Comparison of ENCODE assay signal across 7 mouse cellular contexts in genomic region chr2:181334023-181334422, GRCm38 (mm10). TPM values are rescaled to one million over a fixed set of nuclear protein-coding genes. Genes with fewer than 3 reads are reported as not detected.
DNase-seq lines count a peak whose midpoint lies in the region; ATAC-seq and TF ChIP-seq lines count a peak whose summit lies in the region.

No protein-coding gene starts in this region.

- no peaks in the 10 kb centered on the region; the same call in 1 of the 2 replicates for H3K9me3 ChIP-seq in MEL (replicated peaks; ENCODE audit: insufficient read depth, low read length)
- no peaks in the 10 kb centered on the region for H3K9me3 ChIP-seq in embryonic facial prominence, embryonic 14.5 days (ENCODE audit: control insufficient read depth, low read length)
- H3K9me3 ChIP-seq in lung, embryonic 14.5 days (ENCODE audit: low read depth, low read length): no peaks in the 10 kb centered on the region

- H3K27ac ChIP-seq in MEL (ENCODE audit: control insufficient read depth, low read depth, low read length): no peak overlapping the region
- H3K27ac ChIP-seq in embryonic facial prominence, embryonic 14.5 days (replicated peaks; ENCODE audit: low read depth, low read length): no peak overlapping the region
- H3K27ac ChIP-seq in layer of hippocampus, adult 2 months: no peak overlapping the region
- no peak overlapping the region for H3K27ac ChIP-seq in lung, embryonic 14.5 days (ENCODE audit: low read depth)

- TF ChIP-seq RAD21 in MEL (IDR thresholded peaks at IDR 0.05; ENCODE audit: low read depth, low read length): peak; percentile 70

- H3K27me3 ChIP-seq in MEL (ENCODE audit: control insufficient read depth in 1 of 2, insufficient read depth in 2 of 2, low read length in 2 of 2): no peaks in the 10 kb centered on the region
- no peaks in the 10 kb centered on the region for H3K27me3 ChIP-seq in embryonic facial prominence, embryonic 14.5 days (replicated peaks; ENCODE audit: control insufficient read depth, insufficient read depth, low read length)
- H3K27me3 ChIP-seq in lung, embryonic 14.5 days (ENCODE audit: insufficient read depth, low read length): no peaks in the 10 kb centered on the region

- H3K9ac ChIP-seq in MEL (ENCODE audit: control insufficient read depth, low read depth, low read length, poor library complexity, severe bottlenecking): no peak overlapping the region
- no peak overlapping the region for H3K9ac ChIP-seq in embryonic facial prominence, embryonic 14.5 days (ENCODE audit: low read depth, low read length)
- no peak overlapping the region for H3K9ac ChIP-seq in lung, embryonic 14.5 days

- H3K4me3 ChIP-seq in MEL (ENCODE audit: control insufficient read depth in 1 of 2, insufficient read depth in 1 of 2, low read depth in 2 of 2, low read length in 2 of 2): no peak overlapping the region
- no peak overlapping the region for H3K4me3 ChIP-seq in embryonic facial prominence, embryonic 14.5 days (ENCODE audit: low read depth, low read length)
- no peak overlapping the region for H3K4me3 ChIP-seq in layer of hippocampus, adult 2 months
- H3K4me3 ChIP-seq in lung, embryonic 14.5 days (ENCODE audit: low read depth, low read length): no peak overlapping the region

- intact Hi-C loops in heart, postnatal 10 days (cut with DNase I): loop anchor here (1.0 kb wide), 1 partner anchor 148 kb away; no protein-coding TSS in a partner anchor

- peaks cover 0 to 30% of the 10 kb centered on the region in 2 experiments; a peak in 2 of 4 replicates for H3K36me3 ChIP-seq in MEL (ENCODE audit: control insufficient read depth in 1 of 2, insufficient read depth in 2 of 2, low read length in 2 of 2)
- H3K36me3 ChIP-seq in embryonic facial prominence, embryonic 14.5 days (ENCODE audit: control insufficient read depth, insufficient read depth, low read length): peaks cover 84% of the 10 kb centered on the region
- H3K36me3 ChIP-seq in lung, embryonic 14.5 days (ENCODE audit: insufficient read depth): peaks cover 74% of the 10 kb centered on the region

- peak; percentile 62; the same call in 1 of the 2 replicates for ATAC-seq in embryonic facial prominence, embryonic 14.5 days (ENCODE audit: low read depth)
- peak; percentile 62; the same call in 1 of the 2 replicates for ATAC-seq in lung, embryonic 14.5 days (ENCODE audit: insufficient read depth)

- TF ChIP-seq EP300 in MEL (IDR thresholded peaks at IDR 0.05; ENCODE audit: low read depth in 1 of 2, low read length in 2 of 2): no peak

- H3K79me2 ChIP-seq in MEL (ENCODE audit: control insufficient read depth, insufficient read depth, low read length, poor library complexity): no peaks in the 10 kb centered on the region

- H3K4me2 ChIP-seq in embryonic facial prominence, embryonic 14.5 days (ENCODE audit: low read depth, low read length): no peak overlapping the region
- H3K4me2 ChIP-seq in lung, embryonic 14.5 days: no peak overlapping the region

- DNase-seq in MEL (ENCODE audit: low read depth, low spot score): peak; percentile 74
- peak; percentile 60 for DNase-seq in adrenal gland, postnatal 25 days
- peak; percentile 74 for DNase-seq in embryonic facial prominence, embryonic 14.5 days (ENCODE audit: low spot score)
- peak; percentile 70 to 83 for DNase-seq in heart, postnatal 10 days
- peak; percentile 50 to 73 for DNase-seq in layer of hippocampus, adult 2 months (ENCODE audit: low spot score in 2 of 2)
- peak; percentile 85 for DNase-seq in lung, embryonic 14.5 days
- peak; percentile 73 for DNase-seq in right cerebral cortex, postnatal 14 days

- H3K4me1 ChIP-seq in MEL (ENCODE audit: control insufficient read depth in 1 of 2, insufficient read depth in 2 of 2, low read length in 2 of 2): no peaks in the 10 kb centered on the region
- H3K4me1 ChIP-seq in embryonic facial prominence, embryonic 14.5 days (ENCODE audit: control insufficient read depth, insufficient read depth, low read length): no peaks in the 10 kb centered on the region
- H3K4me1 ChIP-seq in lung, embryonic 14.5 days (ENCODE audit: insufficient read depth): no peaks in the 10 kb centered on the region

- TF ChIP-seq CTCF in MEL (IDR thresholded peaks at IDR 0.05 in 2 of 3, conservative IDR thresholded peaks at IDR 0.05 in 1 of 3; ENCODE audit: control insufficient read depth in 1 of 3, insufficient read depth in 1 of 3, low read depth in 2 of 3, low read length in 3 of 3, poor library complexity in 1 of 3, severe bottlenecking in 1 of 3): peak; percentile 60 to 74 (median 74)
- peak; percentile 87 for TF ChIP-seq CTCF in layer of hippocampus, adult 2 months (conservative IDR thresholded peaks at IDR 0.05)
- peak; percentile 68 for TF ChIP-seq CTCF in lung, embryonic 14.5 days (IDR thresholded peaks at IDR 0.05; ENCODE audit: low read depth)

- 62% methylated on average over 3 of the region's 3 CpGs for whole genome bisulfite sequencing in embryonic facial prominence, embryonic 14.5 days
- 58% methylated on average over 3 of the region's 3 CpGs for WGBS in lung, embryonic 14.5 days

- no peak for TF ChIP-seq POLR2A in MEL (IDR thresholded peaks at IDR 0.05; ENCODE audit: control insufficient read depth in 1 of 2, insufficient read depth in 1 of 2, low read depth in 1 of 2, low read length in 2 of 2, poor library complexity in 1 of 2)

TF ChIP-seq in MEL, 35 proteins besides CTCF, POLR2A, EP300 and RAD21:
- TF ChIP-seq SMC3 (IDR thresholded peaks at IDR 0.05; ENCODE audit: low read depth, low read length): peak; percentile 85
- TF ChIP-seq ZC3H11A (IDR thresholded peaks at IDR 0.05; ENCODE audit: low read depth, low read length): peak; percentile 63
- no peak for TF ChIP-seq HCFC1 (IDR thresholded peaks at IDR 0.05; ENCODE audit: low read depth, low read length)
- no peak for TF ChIP-seq NRF1 (IDR thresholded peaks at IDR 0.05; ENCODE audit: insufficient read depth, low read depth, low read length, poor library complexity, severe bottlenecking)
- TF ChIP-seq BHLHE40 (IDR thresholded peaks at IDR 0.05; ENCODE audit: borderline replicate concordance, low read depth, low read length): no peak

RNA-seq across cellular contexts. Expression of gene Rtel1, which starts 14.5 kb away (rescaled TPM):
- 54.2 and 54.7 TPM in 2 replicates for total RNA-seq in MEL (2012; rRNA removed)
- polyA plus RNA-seq in MEL (2012; ENCODE audit: insufficient read depth in 1 of 2, insufficient read length in 2 of 2, low read depth in 1 of 2, low replicate concordance in 2 of 2, missing spikeins in 1 of 2): 10 to 100 TPM in 1 of 2 experiments, not detected in 1; 87.0 TPM
- total RNA-seq in adrenal gland, postnatal 25 days (2021): 43.4 and 44.7 TPM in 2 replicates
- 37.1 and 48.8 TPM in 2 replicates for polyA plus RNA-seq in embryonic facial prominence, embryonic 14.5 days (2014; fragmentation: Nextera tagmentation; extraction: Ambion mirVana)
- total RNA-seq in heart, postnatal 10 days (2021): 10 to 100 TPM; 24.8 to 27.7 TPM
- total RNA-seq in layer of hippocampus, adult 2 months (2021): 10 to 100 TPM; 37.1 to 40.7 TPM
- 67.0 and 70.3 TPM in 2 replicates for polyA plus RNA-seq in lung, embryonic 14.5 days (2014; fragmentation: Nextera tagmentation; extraction: Ambion mirVana)

RNA-seq across cellular contexts. Expression of gene Stmn3, which starts 19.7 kb away (rescaled TPM):
- not detected in 2 replicates for total RNA-seq in MEL (2012; rRNA removed)
- not detected for polyA plus RNA-seq in MEL (2012; ENCODE audit: insufficient read depth in 1 of 2, insufficient read length in 2 of 2, low read depth in 1 of 2, low replicate concordance in 2 of 2, missing spikeins in 1 of 2)
- total RNA-seq in adrenal gland, postnatal 25 days (2021): 9.8 and 12.2 TPM in 2 replicates
- polyA plus RNA-seq in embryonic facial prominence, embryonic 14.5 days (2014; fragmentation: Nextera tagmentation; extraction: Ambion mirVana): 69.4 and 72.7 TPM in 2 replicates
- under 1 TPM in 1 of 2 experiments, not detected in 1; 0.37 TPM for total RNA-seq in heart, postnatal 10 days (2021)
- 100 to 1,000 TPM; 527 to 593 TPM for total RNA-seq in layer of hippocampus, adult 2 months (2021)
- 1.6 and 2.5 TPM in 2 replicates for polyA plus RNA-seq in lung, embryonic 14.5 days (2014; fragmentation: Nextera tagmentation; extraction: Ambion mirVana)

RNA-seq across cellular contexts. Expression of gene Zgpat, which starts 30.7 kb away (rescaled TPM):
- 22.5 and 30.7 TPM in 2 replicates for total RNA-seq in MEL (2012; rRNA removed)
- polyA plus RNA-seq in MEL (2012; ENCODE audit: insufficient read depth in 1 of 2, insufficient read length in 2 of 2, low read depth in 1 of 2, low replicate concordance in 2 of 2, missing spikeins in 1 of 2): 10 to 100 TPM in 1 of 2 experiments, not detected in 1; 28.0 TPM
- 51.2 and 61.6 TPM in 2 replicates for total RNA-seq in adrenal gland, postnatal 25 days (2021)
- polyA plus RNA-seq in embryonic facial prominence, embryonic 14.5 days (2014; fragmentation: Nextera tagmentation; extraction: Ambion mirVana): 30.1 and 36.6 TPM in 2 replicates
- 10 to 100 TPM; 19.6 to 19.7 TPM for total RNA-seq in heart, postnatal 10 days (2021)
- total RNA-seq in layer of hippocampus, adult 2 months (2021): 10 to 100 TPM; 78.3 to 80.7 TPM
- 35.7 and 41.1 TPM in 2 replicates for polyA plus RNA-seq in lung, embryonic 14.5 days (2014; fragmentation: Nextera tagmentation; extraction: Ambion mirVana)

RNA-seq across cellular contexts. Expression of gene Arfrp1, which starts 31.2 kb away (rescaled TPM):
- total RNA-seq in MEL (2012; rRNA removed): 34.4 and 36.8 TPM in 2 replicates
- 10 to 100 TPM in 1 of 2 experiments, not detected in 1; 68.8 TPM for polyA plus RNA-seq in MEL (2012; ENCODE audit: insufficient read depth in 1 of 2, insufficient read length in 2 of 2, low read depth in 1 of 2, low replicate concordance in 2 of 2, missing spikeins in 1 of 2)
- total RNA-seq in adrenal gland, postnatal 25 days (2021): 40.8 and 49.7 TPM in 2 replicates
- polyA plus RNA-seq in embryonic facial prominence, embryonic 14.5 days (2014; fragmentation: Nextera tagmentation; extraction: Ambion mirVana): 43.7 and 48.1 TPM in 2 replicates
- total RNA-seq in heart, postnatal 10 days (2021): 10 to 100 TPM; 38.3 to 40.4 TPM
- 10 to 100 TPM; 43.2 to 50.1 TPM for total RNA-seq in layer of hippocampus, adult 2 months (2021)
- 54.1 and 54.2 TPM in 2 replicates for polyA plus RNA-seq in lung, embryonic 14.5 days (2014; fragmentation: Nextera tagmentation; extraction: Ambion mirVana)

RNA-seq across cellular contexts. Expression of gene Lime1, which starts 45.9 kb away (rescaled TPM):
- total RNA-seq in MEL (2012; rRNA removed): 13.4 and 18.7 TPM in 2 replicates
- 10 to 100 TPM in 1 of 2 experiments, not detected in 1; 27.4 TPM for polyA plus RNA-seq in MEL (2012; ENCODE audit: insufficient read depth in 1 of 2, insufficient read length in 2 of 2, low read depth in 1 of 2, low replicate concordance in 2 of 2, missing spikeins in 1 of 2)
- total RNA-seq in adrenal gland, postnatal 25 days (2021): 24.7 and 33.2 TPM in 2 replicates
- 17.4 and 18.4 TPM in 2 replicates for polyA plus RNA-seq in embryonic facial prominence, embryonic 14.5 days (2014; fragmentation: Nextera tagmentation; extraction: Ambion mirVana)
- 1 to 10 TPM; 9.3 to 9.9 TPM for total RNA-seq in heart, postnatal 10 days (2021)
- total RNA-seq in layer of hippocampus, adult 2 months (2021): 10 to 100 TPM; 35.2 to 49.5 TPM
- polyA plus RNA-seq in lung, embryonic 14.5 days (2014; fragmentation: Nextera tagmentation; extraction: Ambion mirVana): 19.6 and 26.6 TPM in 2 replicates

Comparison
In these comparisons a context has a peak if more than half of its experiments do, and no peak if none do; other contexts are left out.
1. RNA of gene Stmn3, which starts 19.7 kb away (total RNA-seq): 527 to 593 TPM in layer of hippocampus, adult 2 months; 9.8 to 12.2 TPM in adrenal gland, postnatal 25 days, 0.37 TPM in heart, postnatal 10 days and not detected in MEL; every median in the first group is over 10 times any median in the second.
2. Peak in every context shown above with its lines, with median percentiles within 50 percentile points of each other: DNase-seq and CTCF ChIP-seq.